Mouse (Mus musculus) layer of hippocampus, postnatal 14 days (tissue): ENCODE measurements around the gene Sftpa1. TPM values are rescaled to one million over a fixed set of nuclear protein-coding genes. Genes with fewer than 3 reads are reported as not detected.

Experiments used
- DNase-seq, 2 experiments: peaks; one replicate each; pipeline ENCODE4 v3.0.0; 2021 to 2022; ENCODE audit warnings: low spot score in 2 of 2, mixed read lengths in 1 of 2
- total RNA-seq, 2 experiments: library from RNA; stranded (reverse); gene quantifications; 2 replicates each; pipeline ENCODE4 v1.2.3; 2021

Gene Sftpa1
- total RNA-seq, 2 experiments from 2014 or later = not detected

- DNase-seq = no peak
These were observed 28.5 kb downstream of the Sftpa1 start for GRCm38 (mm10) chr14:41160076-41160475.

- no peak for DNase-seq
These were observed 29.2 kb downstream of the Sftpa1 start for GRCm38 (mm10) chr14:41160743-41161142.

GRCm38 (mm10) chr14:41162663-41163062, 31.1 kb downstream of the Sftpa1 start:
- peak in 1 of 2 experiments; percentile 23 for DNase-seq

GRCm38 (mm10) chr14:41167278-41167677, 35.7 kb downstream of the Sftpa1 start:
- DNase-seq = no peak

- no peak for DNase-seq
These were observed 37.0 kb downstream of the Sftpa1 start for GRCm38 (mm10) chr14:41168567-41168966.

GRCm38 (mm10) chr14:41170514-41170913, 38.9 kb downstream of the Sftpa1 start:
- no peak for DNase-seq

GRCm38 (mm10) chr14:41174802-41175201, 43.2 kb downstream of the Sftpa1 start:
- DNase-seq = no peak

GRCm38 (mm10) chr14:41185059-41185821, 53.7 kb downstream of the Sftpa1 start, which contains the start of gene Sftpd:
Sftpd (minus strand) TSS chr14:41185149.
- DNase-seq = no peak

Other genes starting within 250 kb of the Sftpa1 start
- gene Sh2d4b, start 238.5 kb upstream of the Sftpa1 start, total RNA-seq = 1 to 10 TPM; 1.5 to 3.4 TPM
- gene Tspan14, start 165.0 kb upstream of the Sftpa1 start, total RNA-seq = 10 to 100 TPM; 34.5 to 35.5 TPM
- 100 to 1,000 TPM; 139 to 145 TPM for gene Fam213a, start 118.0 kb upstream of the Sftpa1 start, total RNA-seq
- 1 to 10 TPM in 1 of 2 experiments, under 1 TPM in 1; 0.98 to 1.3 TPM for gene Dydc2, start 62.6 kb upstream of the Sftpa1 start, total RNA-seq
- gene Dydc1, start 58.9 kb upstream of the Sftpa1 start, total RNA-seq = not detected
- not detected for gene Mat1a, start 26.7 kb upstream of the Sftpa1 start, total RNA-seq
- not detected for gene Mbl1, start 19.7 kb downstream of the Sftpa1 start, total RNA-seq
- not detected for gene Sftpd, start 53.4 kb downstream of the Sftpa1 start, total RNA-seq
- not detected for gene Gm2832, start 147.0 kb downstream of the Sftpa1 start, total RNA-seq
- not detected for gene Gm5798, start 216.8 kb downstream of the Sftpa1 start, total RNA-seq